Mouse (Mus musculus): ENCODE results near the gene Trpm2. TPM values are rescaled to one million over a fixed set of nuclear protein-coding genes. Genes with fewer than 3 reads are reported as not detected.
"Not testable (repeated sequence)": the region's sequence is repeated elsewhere in the genome, so short reads cannot be mapped to it uniquely, and the experiment has no call there.

The Trpm2 gene
- total RNA-seq (2015; ENCODE audit: low replicate concordance) (0.42 and 1.1 TPM in 2 replicates), total RNA-seq (2017; ENCODE audit: low replicate concordance) (33.1 and 38.6 TPM in 2 replicates)

DNA sequence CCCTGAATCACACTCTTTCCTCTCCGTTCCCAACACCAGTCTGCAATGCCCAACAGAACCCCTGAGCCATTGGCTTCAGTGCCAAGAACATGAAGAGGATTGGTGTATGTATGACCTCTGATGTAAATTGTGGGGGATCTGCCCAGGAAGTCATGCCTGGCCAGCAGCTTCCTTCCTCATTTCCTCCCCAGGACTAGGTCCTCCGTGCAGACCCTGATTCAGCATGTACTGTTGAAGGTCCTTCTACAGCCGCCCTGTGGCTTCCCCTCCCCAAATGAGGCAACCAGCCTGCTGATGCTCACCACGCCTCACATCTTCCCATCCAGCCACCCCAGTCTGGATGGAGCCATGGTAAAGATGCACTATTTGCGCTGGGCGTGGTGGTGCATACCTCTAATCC, at the start of gene Trpm2:
Gene Trpm2, minus strand, starts transcription at position 83 of the 400 bp plus-strand sequence.
- ATAC-seq (replicated peaks; ENCODE audit: low FRiP score, poor library complexity, severe bottlenecking) = no peak

DNA sequence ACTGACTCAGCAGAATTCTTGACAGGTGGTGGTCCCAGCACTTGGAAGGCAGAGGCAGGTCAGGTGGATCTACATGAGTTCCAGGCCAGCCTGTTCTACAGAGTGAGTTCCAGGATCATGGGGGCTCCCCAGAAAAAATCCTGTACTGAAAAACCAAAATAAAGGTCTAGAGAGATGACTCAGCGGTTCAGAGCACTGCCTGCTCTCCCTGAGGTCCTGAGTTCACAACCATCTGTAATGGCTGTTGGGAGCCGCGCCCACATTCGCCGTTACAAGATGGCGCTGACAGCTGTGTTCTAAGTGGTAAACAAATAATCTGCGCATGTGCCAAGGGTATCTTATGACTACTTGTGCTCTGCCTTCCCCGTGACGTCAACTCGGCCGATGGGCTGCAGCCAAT, 49.6 kb upstream of the Trpm2 start:
- ATAC-seq (replicated peaks; ENCODE audit: low FRiP score, poor library complexity, severe bottlenecking) = not testable (repeated sequence)

DNA sequence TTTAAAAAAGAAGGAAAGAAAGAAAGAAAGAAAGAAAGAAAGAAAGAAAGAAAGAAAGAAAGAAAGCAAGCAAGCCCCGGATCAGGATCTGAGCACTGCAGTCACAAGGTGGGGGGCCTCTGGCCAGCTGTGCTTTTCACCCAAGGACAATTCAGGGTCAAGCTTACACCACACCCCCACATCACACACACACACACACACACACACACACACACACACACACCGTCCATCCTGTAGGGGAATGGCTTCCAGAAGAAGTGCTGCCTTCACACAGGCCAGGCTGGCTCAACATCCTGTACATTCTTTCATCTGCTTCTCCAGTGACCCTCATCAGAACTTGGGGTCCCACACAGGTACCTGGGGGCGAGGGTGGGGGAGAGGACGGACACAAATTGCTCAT, 48.9 kb upstream of the Trpm2 start:
- no peak for ATAC-seq (replicated peaks; ENCODE audit: low FRiP score, poor library complexity, severe bottlenecking)

DNA sequence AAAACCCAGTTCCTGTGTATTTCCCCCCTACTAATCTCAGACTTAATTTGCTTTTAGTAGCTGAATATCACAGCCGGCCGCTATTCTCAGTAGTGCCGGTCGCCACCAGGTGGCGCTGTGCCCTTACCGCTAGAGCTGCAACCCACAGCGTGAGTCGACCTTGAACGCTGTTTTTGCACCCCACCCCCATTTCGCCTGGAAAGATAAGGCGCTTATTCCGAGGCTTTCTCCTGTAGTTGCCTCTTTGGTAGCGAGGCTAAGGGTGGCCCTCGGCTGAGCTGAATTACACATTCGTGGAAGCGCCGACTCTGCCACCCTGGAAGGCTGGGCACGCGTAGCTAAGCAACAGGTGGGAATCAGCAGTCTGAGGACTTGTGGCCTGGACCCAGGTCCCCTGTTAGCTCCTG, 48.4 kb upstream of the Trpm2 start:
- ATAC-seq (replicated peaks; ENCODE audit: low FRiP score, poor library complexity, severe bottlenecking) = peak; percentile 95

DNA sequence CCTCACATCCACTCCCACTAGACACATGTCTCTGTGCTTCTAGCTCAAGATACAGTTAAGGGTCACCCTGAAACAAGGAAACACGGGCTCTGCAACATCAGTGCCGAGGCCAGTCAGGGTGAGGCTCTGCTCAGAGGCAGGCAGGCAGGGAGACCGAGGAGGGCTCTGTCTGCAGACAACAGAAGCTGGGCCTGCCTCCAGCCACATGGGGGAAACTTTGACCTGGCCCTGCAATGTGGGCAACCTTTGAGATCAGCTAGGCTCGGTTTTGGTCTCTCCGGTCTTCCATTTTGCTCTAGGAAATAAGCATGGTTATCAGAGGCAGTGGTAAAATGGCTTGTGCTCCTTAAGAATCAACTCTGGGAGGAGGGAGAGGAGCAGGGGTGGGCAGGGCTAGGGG, 46.0 kb upstream of the Trpm2 start:
- ATAC-seq (replicated peaks; ENCODE audit: low FRiP score, poor library complexity, severe bottlenecking) = no peak

DNA sequence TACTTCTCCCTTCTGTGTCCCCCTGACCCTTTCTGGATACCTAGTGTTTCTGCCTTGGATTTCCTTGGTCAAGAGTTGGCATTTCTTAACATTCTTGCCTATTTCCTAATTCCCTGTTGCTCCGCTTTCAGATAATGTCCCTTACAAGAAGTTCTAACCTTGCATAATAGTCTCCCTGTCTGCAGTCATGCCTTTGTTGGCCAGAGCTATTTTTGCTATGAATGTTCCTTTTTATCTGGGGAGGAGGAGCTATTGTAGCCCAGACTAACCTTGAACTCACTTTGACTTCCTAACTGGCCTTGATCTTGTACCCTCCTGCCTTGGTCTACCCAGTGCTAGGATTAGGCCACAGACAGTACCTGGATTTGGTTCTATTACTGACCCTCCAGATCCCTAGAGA, 45.1 kb upstream of the Trpm2 start:
- ATAC-seq (replicated peaks; ENCODE audit: low FRiP score, poor library complexity, severe bottlenecking) = no peak

DNA sequence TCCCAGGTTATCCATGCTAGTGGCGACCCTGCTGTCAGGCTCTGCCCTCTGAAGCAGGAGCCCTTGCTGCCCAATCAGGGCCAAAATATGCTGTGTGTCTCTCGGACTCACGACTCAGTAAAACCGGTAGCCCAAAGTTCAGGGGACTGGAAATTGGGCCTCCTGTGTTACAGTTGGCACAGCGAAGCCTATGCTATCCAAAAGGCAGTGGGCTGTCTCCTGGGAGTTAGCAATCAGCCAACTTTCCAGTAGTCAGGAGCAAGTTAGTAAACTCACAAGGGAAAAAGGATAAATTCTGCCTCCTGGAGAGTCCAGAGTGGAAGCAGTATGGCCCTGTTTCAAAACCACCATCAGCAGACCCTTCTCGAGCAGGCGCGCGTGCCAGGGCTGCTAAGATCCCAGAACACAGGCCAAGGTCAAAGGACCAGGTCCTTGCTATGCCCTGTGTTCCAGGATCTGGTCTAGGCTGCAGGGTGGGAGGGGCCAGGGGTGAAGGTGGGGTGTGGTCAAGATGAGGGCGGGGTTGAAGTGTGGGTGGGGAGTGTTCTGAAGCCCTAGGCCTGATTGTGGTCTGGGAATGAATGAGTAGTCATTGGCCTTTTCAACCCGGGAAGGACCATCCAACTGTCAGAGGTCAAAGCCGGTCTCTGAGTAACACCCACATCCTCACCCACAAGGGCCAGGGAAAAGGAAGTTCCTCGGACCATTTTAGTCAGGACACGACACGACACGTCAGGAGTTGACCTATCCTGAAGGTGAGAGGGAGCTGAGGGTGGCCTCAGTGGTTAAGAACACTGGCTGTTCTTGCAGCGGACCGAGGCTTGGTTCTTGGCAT, 42.5 kb upstream of the Trpm2 start:
- no peak for ATAC-seq (replicated peaks; ENCODE audit: low FRiP score, poor library complexity, severe bottlenecking)

DNA sequence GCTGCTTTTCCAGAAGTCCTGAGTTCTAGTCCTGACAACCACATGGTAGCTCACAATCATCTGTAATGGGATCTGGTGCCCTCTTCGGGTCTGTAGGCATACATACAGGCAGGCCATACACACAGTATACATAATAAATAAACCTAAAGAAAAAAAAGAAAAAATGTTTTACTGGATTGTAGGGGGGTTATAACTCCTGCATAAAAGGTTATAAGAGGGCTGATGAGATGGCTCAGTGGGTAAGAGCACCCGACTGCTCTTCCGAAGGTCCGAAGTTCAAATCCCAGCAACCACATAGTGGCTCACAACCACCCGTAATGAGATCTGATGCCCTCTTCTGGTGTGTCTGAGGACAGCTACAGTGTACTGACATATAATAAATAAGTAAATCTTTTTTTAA, 40.8 kb upstream of the Trpm2 start:
- not testable (repeated sequence) for ATAC-seq (replicated peaks; ENCODE audit: low FRiP score, poor library complexity, severe bottlenecking)

DNA sequence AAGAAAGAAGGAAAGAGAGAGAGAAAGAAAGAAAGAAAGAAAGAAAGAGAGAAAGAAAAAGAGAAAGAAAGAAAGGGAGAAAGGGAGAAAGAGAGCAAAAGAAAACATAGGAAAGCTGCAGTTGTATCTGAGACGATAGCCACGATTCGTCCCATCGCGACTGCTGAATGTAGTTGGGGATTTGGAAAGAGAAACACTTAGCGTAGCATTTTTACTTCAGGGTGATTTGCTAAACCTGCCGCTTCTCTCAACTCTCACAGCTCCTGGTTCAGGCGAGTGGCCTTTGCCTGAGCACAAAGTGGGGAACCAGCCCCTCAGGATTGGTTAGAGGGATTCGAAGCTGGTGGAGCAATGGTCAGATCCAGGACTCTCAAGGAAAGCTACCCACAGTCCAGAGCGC, 40.0 kb upstream of the Trpm2 start:
- no peak for ATAC-seq (replicated peaks; ENCODE audit: low FRiP score, poor library complexity, severe bottlenecking)

DNA sequence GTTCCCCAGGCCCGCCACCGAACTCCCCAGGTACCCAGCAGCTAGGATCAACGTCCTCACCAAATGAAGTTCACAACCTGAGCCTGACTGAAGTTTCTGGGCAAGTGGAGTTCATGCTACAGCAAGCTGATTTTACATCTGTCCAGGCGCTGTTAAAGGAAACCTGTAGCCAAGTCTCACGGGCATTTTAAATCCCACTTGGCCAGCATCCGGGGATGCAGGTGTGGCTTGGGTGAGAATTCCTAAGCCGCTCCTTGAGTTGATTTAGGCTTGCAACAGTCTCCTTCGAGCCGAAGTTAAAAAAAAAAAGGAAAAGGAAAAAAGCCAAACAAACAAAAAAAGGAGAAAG, 39.6 kb upstream of the Trpm2 start, which contains the start of gene Pfkl:
Gene Pfkl, minus strand, starts transcription at position 139 of the 349 bp plus-strand sequence.
- peak; percentile 23 for ATAC-seq (replicated peaks; ENCODE audit: low FRiP score, poor library complexity, severe bottlenecking)

DNA sequence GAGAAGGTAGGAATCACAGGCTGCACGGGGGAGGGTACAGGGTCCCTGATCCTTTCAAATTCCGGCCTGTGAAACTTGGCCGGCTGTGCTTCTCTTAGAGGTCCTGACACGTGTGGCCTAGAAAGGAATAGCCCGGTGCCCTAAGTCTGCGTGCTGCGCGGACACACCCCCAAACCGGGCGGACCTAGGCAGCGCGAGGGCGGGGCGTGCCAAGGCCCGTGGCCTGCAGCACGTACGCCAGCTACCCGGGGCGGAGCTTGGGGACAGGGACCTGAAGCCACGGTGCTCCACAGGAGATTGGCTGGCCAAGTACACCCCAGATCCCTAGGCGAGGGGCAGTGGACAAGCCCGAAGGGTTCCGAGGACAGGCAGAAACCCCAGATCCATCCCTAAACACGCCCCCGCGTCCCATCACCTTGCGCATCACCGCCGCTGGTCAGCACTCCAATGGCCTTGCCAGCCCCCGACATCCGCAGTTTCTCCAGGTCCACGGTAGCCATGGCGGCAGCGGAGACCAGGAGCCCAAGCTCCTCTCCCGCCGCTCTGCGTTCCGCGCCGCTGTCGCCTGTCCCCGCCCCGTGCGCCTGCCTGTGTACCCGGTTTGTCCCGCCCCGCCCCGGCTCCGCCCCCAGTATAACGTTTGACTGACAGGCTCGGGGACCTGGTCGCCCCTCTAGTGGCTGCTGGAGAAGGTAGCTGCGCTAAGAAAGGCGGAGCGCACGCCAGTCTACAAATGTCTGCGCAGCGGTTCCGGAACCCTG, 39.0 kb upstream of the Trpm2 start:
- peak; percentile 93 for ATAC-seq (replicated peaks; ENCODE audit: low FRiP score, poor library complexity, severe bottlenecking)

DNA sequence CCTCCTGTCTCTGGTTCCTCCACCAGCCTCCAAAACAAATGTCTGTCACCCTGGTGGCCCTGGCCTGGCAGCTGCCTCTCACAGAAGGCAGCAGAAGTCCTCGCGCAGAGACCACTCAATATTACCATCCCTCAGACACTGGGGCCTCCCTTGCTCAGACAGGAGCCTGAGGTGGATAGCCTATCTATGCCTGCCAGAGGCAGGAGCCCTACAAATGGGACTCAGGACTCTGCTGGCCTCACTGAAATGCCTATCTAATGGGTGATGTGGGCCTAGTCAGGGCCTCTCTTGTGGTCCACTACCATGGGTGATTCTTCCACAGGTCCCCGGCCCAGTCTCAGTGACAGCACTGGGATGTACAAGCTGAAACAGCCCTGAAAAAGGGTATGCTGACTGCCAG, 37.8 kb upstream of the Trpm2 start:
- ATAC-seq (replicated peaks; ENCODE audit: low FRiP score, poor library complexity, severe bottlenecking) = no peak

DNA sequence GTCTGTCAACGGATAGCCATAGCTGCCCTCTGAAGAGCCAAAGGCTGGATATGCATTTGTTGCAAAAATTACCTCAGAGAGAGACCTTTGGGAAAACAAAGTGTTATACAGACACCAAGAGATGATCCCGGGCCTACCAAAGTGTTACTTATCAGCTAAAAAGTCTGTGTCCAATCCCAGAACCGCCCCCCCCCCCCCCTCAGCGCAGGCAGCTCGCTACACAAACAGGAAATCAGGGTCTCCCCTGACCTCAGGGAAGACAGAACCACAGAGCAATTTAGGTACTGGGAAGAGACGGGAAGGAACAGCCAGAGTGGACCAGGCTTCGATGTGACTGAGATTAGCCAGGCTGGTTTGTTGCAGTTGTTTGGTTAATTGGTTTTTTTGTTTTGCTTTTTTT, 36.8 kb upstream of the Trpm2 start:
- no peak for ATAC-seq (replicated peaks; ENCODE audit: low FRiP score, poor library complexity, severe bottlenecking)

DNA sequence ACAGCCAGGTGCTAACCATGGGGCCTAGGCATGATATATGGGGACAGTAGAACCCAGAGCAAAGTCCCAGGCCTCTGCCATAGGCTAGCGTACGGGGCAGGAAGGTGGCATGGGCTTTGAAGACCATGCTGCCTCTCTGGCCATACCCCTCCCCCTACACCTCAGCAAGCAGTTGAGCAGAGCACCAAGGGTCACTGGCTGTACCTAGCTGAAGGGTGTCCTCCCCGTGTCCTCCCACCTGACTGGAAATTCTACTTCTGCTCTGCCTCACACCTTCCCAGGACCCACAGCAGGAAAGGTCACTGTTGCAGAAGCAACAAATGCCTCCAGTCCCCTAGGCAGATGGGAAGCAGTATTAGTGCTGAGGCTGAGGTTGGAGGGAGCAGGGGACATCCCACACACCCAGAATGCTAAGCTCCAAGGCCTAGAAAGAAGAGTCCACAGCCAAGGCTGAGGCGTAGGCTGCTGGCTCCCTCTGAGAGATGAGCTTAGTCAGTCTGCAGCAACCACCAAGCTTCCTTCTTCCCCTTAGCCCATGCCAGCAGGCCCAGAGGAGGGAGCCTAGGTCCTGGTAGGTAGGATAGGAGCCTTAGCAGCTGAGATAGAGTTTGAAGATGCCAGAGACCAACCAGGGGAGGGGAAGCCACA, 35.6 kb upstream of the Trpm2 start:
- ATAC-seq (replicated peaks; ENCODE audit: low FRiP score, poor library complexity, severe bottlenecking) = no peak

DNA sequence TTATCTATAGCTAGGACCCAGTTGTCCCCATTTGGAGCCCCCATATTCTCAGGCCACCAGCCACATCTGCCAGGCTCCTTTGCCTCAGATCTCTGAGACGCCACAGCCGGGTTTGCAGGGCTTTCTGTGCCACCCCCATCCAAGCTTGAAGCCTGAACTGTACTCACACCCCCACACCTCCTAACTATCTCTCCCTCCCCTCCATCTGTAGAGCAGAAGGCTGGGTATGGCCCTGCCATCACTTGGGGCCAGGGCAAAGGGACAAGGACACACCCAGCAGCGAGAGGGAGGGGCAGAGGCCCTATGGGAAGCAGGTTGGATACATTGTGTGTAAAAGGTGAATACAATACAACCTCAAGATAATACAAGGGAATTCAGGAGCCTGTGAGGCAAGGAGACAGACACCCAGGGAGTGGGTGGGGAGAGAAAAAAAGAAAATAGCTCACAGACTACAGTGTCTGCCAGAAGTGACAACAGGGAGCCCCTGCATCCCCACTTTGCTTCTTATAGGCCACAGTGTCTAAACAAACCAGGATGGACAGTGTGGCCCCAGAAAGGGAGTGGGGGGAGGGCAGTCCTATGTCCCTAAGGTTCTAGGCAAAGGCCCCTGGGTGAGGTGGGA, 34.2 kb upstream of the Trpm2 start:
- no peak for ATAC-seq (replicated peaks; ENCODE audit: low FRiP score, poor library complexity, severe bottlenecking)

DNA sequence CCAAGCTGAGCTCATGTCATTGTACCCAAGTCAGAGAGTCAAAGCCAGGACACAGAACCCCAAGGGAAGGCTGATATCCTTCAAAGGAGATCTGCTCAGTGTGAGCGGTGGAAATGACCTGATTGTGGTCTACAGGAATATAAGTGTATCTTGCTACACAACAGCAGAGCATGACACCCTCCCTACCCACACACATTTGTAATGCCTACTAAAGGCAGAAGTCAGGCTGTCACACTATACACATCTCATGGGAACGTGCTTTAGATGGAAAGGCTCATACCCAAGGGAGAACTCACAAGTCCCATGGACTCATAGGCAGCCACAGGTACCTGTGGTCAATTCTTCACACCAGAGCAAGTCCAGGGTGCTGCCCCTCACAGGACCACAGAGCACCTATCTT, 32.0 kb upstream of the Trpm2 start:
- ATAC-seq (replicated peaks; ENCODE audit: low FRiP score, poor library complexity, severe bottlenecking) = no peak

DNA sequence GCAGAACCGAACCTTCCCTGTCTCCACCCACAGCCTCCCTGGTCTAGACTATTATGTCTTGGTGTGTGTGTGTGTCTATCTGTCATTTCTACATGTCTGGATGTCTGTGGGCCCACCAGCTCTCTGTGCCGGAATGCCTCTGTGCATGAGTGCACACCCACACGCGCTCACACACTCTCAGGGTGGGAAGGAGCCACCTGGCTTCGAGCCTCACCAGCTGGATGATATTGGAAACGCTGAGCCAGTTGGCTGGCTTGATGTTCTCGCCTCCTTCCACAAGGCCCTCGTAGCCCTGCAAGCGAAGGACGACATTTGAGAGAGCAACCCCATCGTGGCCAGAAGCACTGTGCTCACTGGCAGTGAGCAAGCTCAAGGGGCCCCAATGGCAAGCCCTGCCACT, 31.4 kb upstream of the Trpm2 start:
- no peak for ATAC-seq (replicated peaks; ENCODE audit: low FRiP score, poor library complexity, severe bottlenecking)

DNA sequence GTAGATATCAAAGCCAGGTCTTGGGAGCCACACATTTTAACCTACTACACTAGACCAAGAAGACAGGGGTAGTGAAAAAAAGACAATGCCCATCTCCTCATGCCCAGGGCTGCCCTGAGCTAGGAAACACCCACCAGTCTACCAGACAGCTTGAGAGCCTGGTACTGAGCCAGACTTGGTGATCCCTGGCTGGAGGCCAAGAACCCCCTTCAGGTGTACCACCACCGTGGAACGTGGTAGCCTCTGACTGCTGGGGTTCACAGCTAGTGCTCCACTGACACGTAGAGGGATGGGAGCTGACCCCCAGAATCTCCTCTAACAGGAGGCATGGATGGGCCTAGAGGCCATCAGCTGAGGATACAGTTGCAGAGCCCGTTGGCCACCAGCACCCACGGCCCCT, 29.8 kb upstream of the Trpm2 start:
- ATAC-seq (replicated peaks; ENCODE audit: low FRiP score, poor library complexity, severe bottlenecking) = no peak

DNA sequence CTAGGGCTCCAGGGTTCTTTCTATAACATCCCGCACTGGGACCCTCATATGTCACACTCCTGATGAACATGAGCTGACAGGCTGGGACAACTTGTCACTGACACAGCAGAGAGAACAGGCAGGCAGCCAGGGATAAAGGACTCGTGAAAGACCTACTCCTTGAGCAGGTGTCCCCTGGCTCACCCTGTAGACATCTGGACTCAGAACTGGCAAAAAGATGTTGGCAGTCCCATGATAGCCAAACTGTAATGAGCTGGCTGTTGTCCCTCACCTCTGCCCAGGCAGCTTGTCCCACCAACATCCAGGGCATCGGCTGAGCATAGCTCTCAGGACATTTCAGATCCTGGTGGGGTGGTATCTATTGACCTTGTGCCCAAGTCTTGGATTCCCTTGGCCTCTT, 25.3 kb upstream of the Trpm2 start:
- ATAC-seq (replicated peaks; ENCODE audit: low FRiP score, poor library complexity, severe bottlenecking) = no peak

DNA sequence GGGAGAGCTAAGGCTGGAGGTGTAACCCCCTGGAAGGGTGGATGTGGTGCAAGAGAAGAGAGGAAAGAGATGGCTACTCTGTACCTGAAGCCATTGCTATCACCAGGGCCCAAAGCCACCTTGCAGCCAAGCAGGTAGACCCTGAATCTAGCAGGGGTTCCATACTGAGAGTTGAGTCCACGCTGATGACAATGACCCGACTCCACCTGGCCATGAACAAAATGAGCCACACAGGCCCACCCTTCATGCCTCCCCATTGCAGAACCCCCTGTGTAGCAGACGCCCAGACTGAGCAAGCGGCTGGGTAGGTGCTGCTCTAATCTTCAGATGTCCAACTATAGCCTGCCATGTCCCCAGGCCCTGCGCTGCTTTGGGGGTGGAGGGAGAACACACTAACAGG, 15.4 kb upstream of the Trpm2 start:
- ATAC-seq (replicated peaks; ENCODE audit: low FRiP score, poor library complexity, severe bottlenecking) = no peak
